Mouse (Mus musculus) heart, embryonic 10.5 days (tissue): ENCODE data around the gene Mtnr1b. TPM values are rescaled to one million over a fixed set of nuclear protein-coding genes. Genes with fewer than 3 reads are reported as not detected.

ENCODE experiments used
- DNase-seq: peaks from one replicate; pipeline ENCODE4 v3.0.0-alpha.2; 2017; ENCODE audit warnings: low spot score
- H3K27ac ChIP-seq: fragments of 300-500 bp; sonication (generic); 2 replicates; pipeline ENCODE4 v1.5.1; 2016; ENCODE audit warnings: mild to moderate bottlenecking
- H3K27me3 ChIP-seq: fragments of 300-500 bp; sonication (generic); 2 replicates; pipeline ENCODE4 v1.6.1; 2016; ENCODE audit warnings: mild to moderate bottlenecking; ENCODE audit not compliant: poor library complexity, insufficient read depth, severe bottlenecking
- H3K36me3 ChIP-seq: fragments of 300-500 bp; sonication (generic); 2 replicates; pipeline ENCODE4 v1.6.1; 2016; ENCODE audit warnings: mild to moderate bottlenecking, moderate library complexity
- H3K4me1 ChIP-seq: fragments of 300-500 bp; sonication (generic); 2 replicates; pipeline ENCODE4 v1.6.1; 2016; ENCODE audit warnings: mild to moderate bottlenecking
- H3K4me3 ChIP-seq: fragments of 300-500 bp; sonication (generic); 2 replicates; pipeline ENCODE4 v1.5.1; 2016; ENCODE audit warnings: mild to moderate bottlenecking, moderate library complexity
- H3K9me3 ChIP-seq: fragments of 300-500 bp; sonication (generic); 2 replicates; pipeline ENCODE4 v1.6.1; 2016; ENCODE audit warnings: mild to moderate bottlenecking, moderate library complexity
- WGBS: fragments of 180-500 bp; shearing (Covaris S2); methylation state at CpG from one replicate; pipeline ENCODE4 v1.1.7; 2016; 5-methylcytosine and 5-hydroxymethylcytosine counted together
- polyA plus RNA-seq: library from polyadenylated mRNA; unstranded; fragments of >200 nt; fragmentation: Nextera tagmentation; extraction: Ambion mirVana; gene quantifications from 2 replicates; pipeline ENCODE4 v1.2.1, GENCODE M21; 2016

The Mtnr1b gene
- polyA plus RNA-seq: not detected in 2 replicates

DNA sequence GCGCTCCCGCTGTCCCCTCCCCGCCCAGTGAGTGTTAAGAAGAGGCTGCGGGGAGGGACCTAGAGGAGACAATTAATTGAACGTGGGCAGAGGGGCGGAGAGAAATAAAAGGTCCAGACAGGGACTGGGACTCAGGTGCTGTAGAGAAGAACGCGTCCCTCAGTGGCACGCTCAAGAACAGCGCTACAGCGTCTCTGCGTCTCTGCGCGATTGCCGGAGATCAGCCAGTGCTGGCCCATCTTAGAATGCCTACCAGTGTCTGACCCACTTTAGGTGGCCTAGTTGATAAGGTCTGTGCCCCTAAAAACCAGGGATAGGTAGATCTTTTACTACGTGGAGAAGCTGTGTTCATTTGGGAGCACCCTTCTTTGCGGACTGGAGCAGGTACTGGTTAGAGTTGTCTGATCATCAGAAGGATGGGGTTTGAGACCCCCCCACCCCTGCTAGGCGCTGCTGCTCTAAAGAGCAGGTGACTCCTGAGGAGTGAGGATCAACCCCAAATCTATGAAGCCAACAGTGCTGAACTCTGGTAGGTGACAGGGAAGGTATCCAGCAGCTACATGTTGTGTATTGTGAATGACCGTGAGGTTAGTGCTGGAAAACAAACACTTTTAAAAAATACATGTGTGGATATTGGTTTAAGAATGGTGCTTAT lies at the start of gene Mtnr1b:
Gene Mtnr1b (minus strand): TSS at position 51 of the 655 bp plus-strand sequence.
- Histone ChIP-seq H3K4me1 (peaks cover 15% of the 10 kb centered on the region), H3K27me3 (peaks cover 33% of the 10 kb centered on the region), H3K4me3 (peak within 1 kb of the TSS; percentile 31; the same call in 1 of the 2 replicates), H3K36me3 (no peaks in the 10 kb centered on the region), H3K9me3 (no peaks in the 10 kb centered on the region), H3K27ac (no peak within 1 kb of the TSS)
- 48% methylated on average over 19 of the region's 19 CpGs for WGBS
- no peak for DNase-seq

DNA sequence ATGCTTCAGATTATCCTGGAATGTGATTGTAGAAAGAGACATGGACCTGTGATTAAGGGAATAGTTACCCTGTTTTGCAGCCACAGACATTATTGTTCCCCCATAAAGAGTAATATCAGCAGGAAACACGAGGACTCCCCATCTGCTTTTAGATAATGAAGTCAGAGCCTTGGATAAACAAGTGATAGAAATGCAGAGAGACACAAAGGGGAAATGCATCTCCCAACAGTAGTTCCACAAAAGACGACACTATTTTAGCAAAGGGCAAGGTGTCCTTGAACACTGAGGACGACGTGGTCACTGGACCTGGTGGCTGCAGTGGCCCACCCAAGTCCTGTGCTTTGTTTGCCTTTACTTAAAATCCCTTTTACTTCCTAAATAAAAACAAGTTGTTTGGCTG lies 45.9 kb upstream of the Mtnr1b start:
- Histone ChIP-seq H3K4me3 (no peak overlapping the region), H3K36me3 (no peaks in the 10 kb centered on the region), H3K9me3 (no peaks in the 10 kb centered on the region), H3K27ac (no peak overlapping the region), H3K27me3 (no peaks in the 10 kb centered on the region), H3K4me1 (no peaks in the 10 kb centered on the region; the same call in 1 of the 2 replicates)
- DNase-seq: no peak
- WGBS: 61% methylated on average over 4 of the region's 4 CpGs

DNA sequence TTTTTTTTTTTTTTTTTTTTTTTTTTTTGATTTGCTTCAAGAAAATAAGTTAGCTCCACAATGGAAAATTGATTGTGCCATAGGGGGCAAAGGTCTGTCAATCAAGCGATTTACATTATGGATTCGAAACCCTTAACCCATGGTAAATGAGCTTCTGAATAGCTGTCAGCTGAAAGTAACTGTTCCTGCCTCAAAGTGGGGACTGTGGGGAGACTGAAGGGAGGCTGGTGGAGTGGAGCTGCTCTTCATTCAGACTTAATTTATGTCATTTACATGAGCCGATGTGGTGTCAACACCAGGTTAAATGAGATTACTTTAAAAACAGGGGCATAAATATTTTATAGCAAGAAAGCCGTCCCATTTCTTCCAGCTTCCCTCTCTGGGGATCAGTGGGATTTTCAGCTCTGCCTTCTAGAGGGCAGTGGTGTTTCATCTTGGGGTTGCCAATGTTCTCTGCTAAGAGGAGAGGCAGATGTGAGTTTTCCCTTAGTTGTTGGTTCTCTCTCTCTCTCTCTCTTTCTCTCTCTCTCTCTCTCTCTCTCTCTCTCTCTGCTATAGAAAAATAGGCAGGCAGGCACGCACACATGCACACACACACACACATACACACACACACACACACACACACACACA lies 45.1 kb upstream of the Mtnr1b start:
- 61% methylated on average over 5 of the region's 5 CpGs for WGBS
- no peak overlapping the region for H3K27ac ChIP-seq
- DNase-seq: no peak
- no peaks in the 10 kb centered on the region for H3K36me3 ChIP-seq
- H3K4me1 ChIP-seq: no peaks in the 10 kb centered on the region; the same call in 1 of the 2 replicates
- no peak overlapping the region for H3K4me3 ChIP-seq
- no peaks in the 10 kb centered on the region for H3K27me3 ChIP-seq
- H3K9me3 ChIP-seq: no peaks in the 10 kb centered on the region

DNA sequence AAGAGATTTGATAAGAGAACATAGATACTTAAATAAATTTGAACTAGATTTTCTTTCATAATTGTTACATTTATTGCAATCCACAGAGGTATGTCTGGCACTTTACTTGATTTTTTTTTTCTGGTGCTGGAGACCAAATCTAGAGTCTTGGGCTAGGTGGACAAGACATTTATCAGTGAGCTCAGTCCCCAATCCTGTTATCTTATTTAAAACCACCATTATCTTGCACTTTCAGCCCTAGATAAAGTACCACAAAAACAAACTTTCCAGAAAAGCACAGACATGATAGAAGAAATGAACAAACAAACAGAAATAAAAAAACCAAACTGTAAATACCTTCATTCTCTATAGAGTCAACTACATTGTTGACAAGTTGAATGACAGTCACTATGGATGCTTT lies 42.2 kb upstream of the Mtnr1b start:
- no peak overlapping the region for H3K27ac ChIP-seq
- no peaks in the 10 kb centered on the region; the same call in 1 of the 2 replicates for H3K4me1 ChIP-seq
- no peaks in the 10 kb centered on the region for H3K9me3 ChIP-seq
- no peak for DNase-seq
- no peaks in the 10 kb centered on the region for H3K36me3 ChIP-seq
- H3K4me3 ChIP-seq: no peak overlapping the region
- no peaks in the 10 kb centered on the region for H3K27me3 ChIP-seq

DNA sequence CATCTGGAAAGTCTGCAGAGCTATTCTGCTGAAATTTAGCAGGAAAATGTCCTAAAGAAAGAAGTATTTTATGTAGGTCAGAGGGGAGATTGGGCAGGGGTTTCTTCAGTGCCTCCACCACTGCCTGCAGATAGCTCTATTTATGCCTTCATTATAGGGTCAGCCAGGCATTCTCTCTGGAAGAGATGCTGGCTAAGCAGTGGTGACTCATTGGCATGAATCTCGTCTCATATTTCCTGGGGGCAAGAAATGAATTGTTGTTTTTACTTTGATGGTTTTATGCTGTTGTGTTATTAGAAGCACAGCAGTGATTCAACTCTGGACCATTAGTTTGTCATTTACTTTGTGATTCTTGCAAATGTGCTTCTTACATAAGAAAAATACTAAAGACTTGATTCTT lies 38.4 kb upstream of the Mtnr1b start:
- Histone ChIP-seq H3K27ac (no peak overlapping the region), H3K27me3 (no peaks in the 10 kb centered on the region), H3K9me3 (no peaks in the 10 kb centered on the region), H3K4me3 (no peak overlapping the region), H3K36me3 (no peaks in the 10 kb centered on the region), H3K4me1 (no peaks in the 10 kb centered on the region)
- DNase-seq: no peak
- 50% methylated on average over 1 of the region's 1 CpGs for WGBS

DNA sequence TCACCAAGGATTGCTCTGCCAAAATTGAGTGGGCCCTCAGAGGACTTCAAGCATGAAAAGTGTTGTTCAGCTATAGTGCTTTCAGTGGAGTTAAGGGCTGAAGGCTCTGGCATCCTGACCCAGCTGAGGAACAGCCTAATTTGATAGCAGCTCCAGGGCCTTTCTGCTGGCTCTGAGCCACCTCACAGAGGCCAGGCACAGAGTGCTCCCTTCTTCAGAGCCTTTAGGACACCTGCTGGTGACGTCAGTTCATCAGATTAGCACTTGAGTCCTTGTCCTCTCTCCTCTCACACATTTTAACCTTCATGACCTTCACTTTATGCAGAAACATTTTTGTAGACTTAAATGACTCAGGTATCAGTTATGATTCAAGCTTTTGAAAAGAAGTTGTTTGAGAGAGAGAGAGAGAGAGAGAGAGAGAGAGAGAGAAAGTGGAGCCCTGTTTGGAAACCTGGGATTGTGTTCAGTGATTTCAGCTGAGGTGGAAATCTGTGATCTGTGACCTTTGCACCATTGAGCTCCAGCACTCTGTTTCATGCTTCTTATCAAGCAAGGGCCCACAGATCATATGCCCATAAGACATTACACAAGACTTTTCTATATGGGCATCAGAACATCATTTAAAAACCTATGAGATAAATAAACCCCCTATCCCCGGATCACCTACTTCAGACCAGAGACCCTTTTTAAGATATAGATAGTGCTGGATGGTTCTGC lies 35.2 kb upstream of the Mtnr1b start:
- WGBS: 49% methylated on average over 2 of the region's 2 CpGs
- Histone ChIP-seq H3K36me3 (no peaks in the 10 kb centered on the region), H3K27me3 (no peaks in the 10 kb centered on the region), H3K4me1 (no peaks in the 10 kb centered on the region), H3K4me3 (no peak overlapping the region), H3K27ac (no peak overlapping the region), H3K9me3 (no peaks in the 10 kb centered on the region)
- DNase-seq: no peak

DNA sequence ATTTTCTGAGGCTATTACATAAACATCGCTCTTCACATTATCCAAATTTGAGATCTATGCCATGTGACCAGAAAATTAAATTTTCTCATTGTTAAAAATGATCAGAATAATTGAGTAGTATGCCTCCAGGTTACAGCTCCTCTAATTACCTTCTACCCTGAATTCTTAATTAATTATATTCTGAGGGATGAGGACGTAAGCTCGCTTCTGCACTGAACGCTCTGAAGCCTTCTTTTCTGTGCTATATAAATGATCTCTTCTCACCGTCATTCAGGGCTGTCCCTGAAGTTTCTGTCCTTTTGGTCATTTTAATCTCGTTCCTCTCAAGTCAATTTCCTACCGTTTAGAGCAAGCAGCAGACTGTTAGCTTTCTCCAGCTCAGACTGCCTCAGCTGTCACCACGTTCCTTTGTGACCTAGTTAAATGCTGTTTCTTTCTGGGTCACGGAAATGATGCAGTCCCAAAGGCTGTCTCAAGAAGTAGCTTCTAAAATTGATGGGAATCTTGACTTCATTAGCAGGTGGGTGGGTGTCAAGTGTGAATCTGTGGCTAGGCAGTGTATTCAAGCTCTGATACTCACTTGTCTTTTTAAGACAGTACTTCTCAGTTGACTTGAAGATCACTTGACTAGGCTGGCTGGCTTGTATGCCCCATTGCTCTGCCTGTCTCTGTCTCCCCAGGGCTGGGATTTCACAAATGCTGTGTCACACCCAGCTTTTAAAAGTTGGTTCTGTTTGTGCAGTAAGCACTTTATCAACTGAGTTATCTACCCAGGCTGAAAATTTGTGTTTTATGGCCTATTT lies 29.8 kb upstream of the Mtnr1b start:
- H3K27me3 ChIP-seq: no peaks in the 10 kb centered on the region
- no peak overlapping the region for H3K27ac ChIP-seq
- H3K9me3 ChIP-seq: no peaks in the 10 kb centered on the region
- H3K4me3 ChIP-seq: no peak overlapping the region
- 67% methylated on average over 9 of the region's 9 CpGs for WGBS
- H3K36me3 ChIP-seq: no peaks in the 10 kb centered on the region
- no peaks in the 10 kb centered on the region for H3K4me1 ChIP-seq
- no peak for DNase-seq

DNA sequence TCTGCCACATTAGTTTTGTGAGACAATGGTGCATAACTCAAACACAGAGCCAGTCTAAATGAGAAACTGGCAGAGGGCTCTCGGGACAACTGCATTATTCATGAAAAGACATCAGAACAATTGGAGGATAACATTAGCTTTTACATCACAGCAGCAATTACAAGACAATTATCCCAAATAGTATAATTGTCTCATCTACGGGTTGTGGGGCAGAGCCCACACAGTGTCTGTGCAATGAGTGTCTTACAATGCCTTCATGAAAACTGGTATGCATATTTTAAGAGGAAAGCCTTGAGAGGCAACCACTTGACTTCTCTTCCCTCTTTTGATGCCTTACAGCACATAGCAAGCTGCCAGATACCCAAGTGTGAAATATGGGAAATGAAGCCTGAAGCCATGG lies 23.8 kb upstream of the Mtnr1b start:
- no peak for DNase-seq
- H3K9me3 ChIP-seq: no peaks in the 10 kb centered on the region

DNA sequence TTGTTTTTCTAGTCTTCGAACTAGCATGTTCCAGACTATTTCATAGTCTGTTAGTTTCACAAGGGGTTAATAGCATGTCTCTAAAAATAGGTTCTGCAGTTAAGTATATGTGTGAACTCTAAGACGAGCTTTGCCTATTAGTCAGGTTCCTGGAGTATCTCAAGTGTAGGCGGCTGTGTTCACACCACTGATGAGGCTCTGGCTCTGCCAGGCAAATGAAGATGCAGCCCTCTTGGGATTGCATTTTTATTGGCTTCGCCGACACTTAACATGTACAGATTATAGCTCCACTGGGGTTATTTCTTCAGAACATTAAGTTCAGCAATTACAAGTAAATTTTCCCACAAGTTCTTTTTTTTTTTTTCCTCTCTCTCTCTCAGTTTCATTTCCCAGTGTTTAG lies 12.4 kb upstream of the Mtnr1b start:
- Histone ChIP-seq H3K27me3 (no peaks in the 10 kb centered on the region), H3K9me3 (no peaks in the 10 kb centered on the region), H3K4me1 (peaks cover 6% of the 10 kb centered on the region; the same call in 1 of the 2 replicates), H3K27ac (no peak overlapping the region), H3K36me3 (no peaks in the 10 kb centered on the region), H3K4me3 (no peak overlapping the region)
- no peak for DNase-seq
- WGBS: 50% methylated on average over 5 of the region's 5 CpGs

More for the DNA sequence above, 23.8 kb upstream of the Mtnr1b start:
- 82% methylated on average over 2 of the region's 2 CpGs for WGBS
- H3K36me3 ChIP-seq: no peaks in the 10 kb centered on the region
- no peaks in the 10 kb centered on the region for H3K27me3 ChIP-seq
- H3K4me1 ChIP-seq: no peaks in the 10 kb centered on the region
- no peak overlapping the region for H3K4me3 ChIP-seq
- no peak overlapping the region for H3K27ac ChIP-seq

DNA sequence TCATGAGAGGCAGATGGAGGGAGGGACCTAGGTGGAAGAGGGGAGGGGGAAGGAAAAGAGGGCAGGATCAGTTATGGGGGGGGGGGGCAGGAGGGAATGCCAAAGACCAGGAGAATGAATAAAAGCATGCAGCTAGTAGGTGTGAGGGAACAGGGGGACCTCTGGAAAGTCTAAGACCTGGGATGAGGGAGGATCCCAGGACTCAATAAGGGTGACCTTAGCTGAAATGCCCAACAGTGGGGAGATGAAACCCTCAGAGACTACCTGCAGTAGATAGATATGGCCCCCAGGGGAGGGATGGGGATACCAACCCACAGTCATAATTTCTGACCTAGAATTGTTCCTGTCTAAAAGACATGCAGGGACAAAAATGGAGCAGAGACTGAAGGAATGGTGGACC lies 6.4 kb upstream of the Mtnr1b start:
- H3K9me3 ChIP-seq: no peaks in the 10 kb centered on the region
- H3K4me1 ChIP-seq: no peaks in the 10 kb centered on the region

DNA sequence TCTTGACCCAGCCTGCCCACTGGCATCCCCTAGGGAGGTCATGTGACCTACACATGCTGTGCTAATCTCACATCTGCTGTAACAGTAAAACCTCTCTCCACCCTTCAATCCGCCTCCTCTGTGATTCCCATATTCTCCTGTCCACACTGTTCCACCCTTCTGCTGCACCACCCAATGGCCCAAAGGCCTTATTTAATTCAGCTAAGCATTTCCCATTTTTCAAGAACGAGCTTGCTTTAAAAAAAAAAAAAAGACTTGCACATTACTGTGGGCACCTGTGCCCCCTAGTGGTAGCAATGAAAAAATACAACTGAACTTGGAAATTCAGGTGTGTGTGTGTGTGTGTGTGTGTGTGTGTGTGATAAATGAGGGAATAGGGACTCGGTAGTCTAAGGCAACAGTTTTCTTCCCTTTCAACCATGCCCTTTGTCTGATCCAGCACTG lies 5.8 kb upstream of the Mtnr1b start:
- Histone ChIP-seq H3K4me3 (no peak overlapping the region), H3K27ac (no peak overlapping the region), H3K27me3 (peaks cover 4% of the 10 kb centered on the region; the same call in 1 of the 2 replicates), H3K36me3 (no peaks in the 10 kb centered on the region), H3K9me3 (no peaks in the 10 kb centered on the region), H3K4me1 (no peaks in the 10 kb centered on the region)
- 26% methylated on average over 3 of the region's 3 CpGs for WGBS
- no peak for DNase-seq

More for the DNA sequence above, 6.4 kb upstream of the Mtnr1b start:
- H3K4me3 ChIP-seq: no peak overlapping the region
- H3K36me3 ChIP-seq: no peaks in the 10 kb centered on the region
- DNase-seq: no peak
- no peak overlapping the region for H3K27ac ChIP-seq
- H3K27me3 ChIP-seq: no peaks in the 10 kb centered on the region

DNA sequence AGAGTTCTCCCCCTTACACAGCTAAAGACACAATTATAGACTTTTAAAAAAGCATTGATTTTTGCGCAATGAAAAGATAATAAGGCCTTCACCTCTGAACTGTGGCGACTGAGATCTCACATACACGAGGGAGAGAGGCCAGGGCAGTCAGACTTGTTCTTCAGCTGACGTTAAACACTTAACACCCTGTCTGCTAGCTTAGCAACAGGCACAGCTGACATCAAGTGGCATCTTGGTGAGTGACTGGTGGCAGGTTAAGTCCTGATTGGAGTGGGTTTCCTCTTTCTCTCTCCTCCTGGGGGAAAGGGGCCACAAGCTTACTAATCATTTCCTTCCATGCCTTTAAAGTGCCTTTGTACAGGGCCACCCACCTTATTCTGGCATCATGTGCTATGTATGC lies 4.3 kb downstream of the Mtnr1b start:
- Histone ChIP-seq H3K4me3 (no peak overlapping the region), H3K9me3 (no peaks in the 10 kb centered on the region), H3K27me3 (peaks cover 27% of the 10 kb centered on the region), H3K27ac (no peak overlapping the region; the same call in 1 of the 2 replicates), H3K4me1 (peaks cover 18% of the 10 kb centered on the region), H3K36me3 (no peaks in the 10 kb centered on the region)
- 42% methylated on average over 4 of the region's 4 CpGs for WGBS
- no peak for DNase-seq
